Mouse (Mus musculus): ENCODE results near the gene Fat1. TPM values are rescaled to one million over a fixed set of nuclear protein-coding genes. Genes with fewer than 3 reads are reported as not detected.

The Fat1 gene
- total RNA-seq (2023) = not detected

GRCm38 (mm10) chr8:44934850-44935497, at the start of gene Fat1:
Gene Fat1, plus strand, starts transcription at chr8:44935447.

GRCm38 (mm10) chr8:45068759-45069386, 133.6 kb downstream of the Fat1 start, which contains the start of gene Mtnr1a:
Gene Mtnr1a, plus strand, starts transcription at chr8:45069137.

Other genes with a start within 250 kb of the Fat1 start
- gene Mtnr1a, start 133.7 kb downstream of the Fat1 start, total RNA-seq (2023) = not detected

Data from CD8-positive naive resting alpha-beta T cell, adult 57 days (primary cell).